Mouse (Mus musculus) embryonic stem cell, embryonic (primary cell): ENCODE measurements around the gene Clec4d.
"Not testable (repeated sequence)": the region's sequence is repeated elsewhere in the genome, so short reads cannot be mapped to it uniquely, and the experiment has no call there.

Source experiments
- CTCF ChIA-PET, 4 experiments: fragments of 300-600 bp in 2 of 4; fragments of 350-600 bp in 2 of 4; sonication (Branson Sonifier 250); formaldehyde crosslinking; loops; one replicate each; lab custom pipeline; 2022; ENCODE audit warnings: inconsistent platforms in 2 of 4; lab: Charles Lee
- POLR2A ChIA-PET, 4 experiments: fragments of 300-600 bp in 2 of 4; fragments of 350-600 bp in 2 of 4; sonication (Branson Sonifier 250); formaldehyde crosslinking; loops; one replicate each; lab custom pipeline; 2022; ENCODE audit warnings: antibody characterized with exemption in 4 of 4, inconsistent platforms in 1 of 4; lab: Charles Lee

Clec4d gene

GRCm38 (mm10) chr6:123261555-123262161 is at the start of gene Clec4d:
Clec4d (plus strand) TSS chr6:123262111.
- CTCF ChIA-PET, result no interaction called here
- POLR2A ChIA-PET, result no interaction called here

GRCm38 (mm10) chr6:123227519-123228166 is 34.3 kb upstream of the Clec4d start:
- POLR2A ChIA-PET, result no interaction called here
- CTCF ChIA-PET, result no interaction called here

- CTCF ChIA-PET, result no interaction called here
- POLR2A ChIA-PET, result interaction anchor here in 1 of 4 experiments (0.6 kb wide), 1 partner anchor 622 kb away, joined by 3 read pairs; no protein-coding TSS in a partner anchor
Measured at GRCm38 (mm10) chr6:123229644-123230043, 32.3 kb upstream of the Clec4d start, which contains the start of gene Clec4n. Clec4n (plus strand) TSS chr6:123229843.

- ChIA-PET CTCF (no interaction called here), POLR2A (no interaction called here)
Measured at GRCm38 (mm10) chr6:123231149-123231548, 30.8 kb upstream of the Clec4d start.

GRCm38 (mm10) chr6:123237582-123237981 is 24.3 kb upstream of the Clec4d start:
- ChIA-PET CTCF (no interaction called here), POLR2A (no interaction called here)

GRCm38 (mm10) chr6:123244201-123244600 is 17.7 kb upstream of the Clec4d start:
- POLR2A ChIA-PET, result no interaction called here
- CTCF ChIA-PET, result no interaction called here

GRCm38 (mm10) chr6:123248862-123249261 is 13.0 kb upstream of the Clec4d start:
- CTCF ChIA-PET, result interaction anchor here in 1 of 4 experiments (0.6 kb wide), 1 partner anchor 357 kb away, joined by 3 read pairs; no protein-coding TSS in a partner anchor
- POLR2A ChIA-PET, result not testable (repeated sequence)

- ChIA-PET CTCF (no interaction called here), POLR2A (no interaction called here)
Measured at GRCm38 (mm10) chr6:123252735-123253134, 9.2 kb upstream of the Clec4d start.

- POLR2A ChIA-PET, result interaction anchor here in 1 of 4 experiments (0.5 to 0.6 kb wide), 2 partner anchors 380 to 1948 kb away, joined by 3 read pairs; no protein-coding TSS in a partner anchor
Measured at GRCm38 (mm10) chr6:123258946-123259345, 3.0 kb upstream of the Clec4d start.

GRCm38 (mm10) chr6:123259889-123260603 is 1.9 kb upstream of the Clec4d start:
- ChIA-PET POLR2A (no interaction called here), CTCF (no interaction called here)

More at GRCm38 (mm10) chr6:123258946-123259345, 3.0 kb upstream of the Clec4d start:
- CTCF ChIA-PET, result interaction anchor here (0.5 to 1.0 kb wide), 7 partner anchors 294 to 1385 kb away, joined by 3 to 6 read pairs (median 3); no protein-coding TSS in a partner anchor

- CTCF ChIA-PET, result no interaction called here
- POLR2A ChIA-PET, result interaction anchor here in 1 of 4 experiments (0.6 kb wide), 1 partner anchor 999 kb away, joined by 5 read pairs; no protein-coding TSS in a partner anchor
Measured at GRCm38 (mm10) chr6:123260868-123261267, 1.0 kb upstream of the Clec4d start.

GRCm38 (mm10) chr6:123264194-123264593 is 2.3 kb downstream of the Clec4d start:
- ChIA-PET POLR2A (no interaction called here), CTCF (no interaction called here)

GRCm38 (mm10) chr6:123265809-123266208 is 3.9 kb downstream of the Clec4d start:
- ChIA-PET POLR2A (no interaction called here), CTCF (no interaction called here)

- ChIA-PET POLR2A (no interaction called here), CTCF (no interaction called here)
Measured at GRCm38 (mm10) chr6:123266945-123267344, 5.0 kb downstream of the Clec4d start.

GRCm38 (mm10) chr6:123279443-123279842 is 17.5 kb downstream of the Clec4d start:
- ChIA-PET CTCF (no interaction called here), POLR2A (no interaction called here)

- ChIA-PET CTCF (no interaction called here), POLR2A (no interaction called here)
Measured at GRCm38 (mm10) chr6:123286311-123286710, 24.4 kb downstream of the Clec4d start.

- ChIA-PET POLR2A (no interaction called here), CTCF (interaction anchor here in 1 of 4 experiments (0.6 kb wide), 1 partner anchor 415 kb away, joined by 3 read pairs; the partner anchor contains the start of gene Necap1)
Measured at GRCm38 (mm10) chr6:123288931-123289330, 27.0 kb downstream of the Clec4d start.

GRCm38 (mm10) chr6:123289753-123290152 is 27.8 kb downstream of the Clec4d start, which contains the start of gene Clec4e:
Clec4e (minus strand) TSS chr6:123289870.
- ChIA-PET POLR2A (no interaction called here), CTCF (no interaction called here)

GRCm38 (mm10) chr6:123292751-123293400 is 31.0 kb downstream of the Clec4d start:
- ChIA-PET CTCF (interaction anchor here in 1 of 4 experiments (0.7 kb wide), 1 partner anchor 459 kb away, joined by 3 read pairs; no protein-coding TSS in a partner anchor), POLR2A (no interaction called here)
